11 mouse cellular contexts compared by ENCODE assay signal in the genomic region with DNA sequence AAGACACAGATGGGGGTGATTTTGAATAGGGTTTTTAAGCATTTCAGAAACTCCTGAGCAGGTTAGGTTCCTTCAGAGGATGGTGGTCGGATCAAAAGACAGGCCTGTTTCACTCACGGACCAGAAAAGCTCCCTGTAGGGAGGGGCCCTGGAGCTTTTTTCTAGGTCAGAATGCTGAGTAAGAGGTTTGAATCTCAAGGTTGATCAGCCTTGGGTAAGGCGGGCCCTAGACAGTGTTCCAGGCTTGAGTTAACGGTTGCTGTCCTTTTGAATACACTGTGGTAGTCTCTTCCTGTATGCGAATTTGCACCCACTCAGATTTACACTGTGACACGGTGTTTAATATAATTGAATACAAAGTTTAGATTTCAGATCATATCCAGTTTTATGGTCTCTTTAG.
"Had no signal": no experiment of that assay in that cellular context is flagged by ENCODE, and none has a peak within 500 bp of the region (broad histone marks: within the 10 kb centered on the region; RNA-seq: fewer than 3 reads in every experiment).

No protein-coding gene starts in this region.

- DNase-seq: kidney, postnatal 10 days; kidney, postnatal 36 days; liver, embryonic 13.5 days; lung, adult 2 months; lung, postnatal 14 days; lung, postnatal 4 days; midbrain, embryonic 14.5 days; thymus, adult 18-20 months; thymus, postnatal 36 days had no signal

- H3K4me1 ChIP-seq: kidney, embryonic 15.5 days; liver, embryonic 13.5 days had no signal

- H3K27me3 ChIP-seq: kidney, embryonic 15.5 days; liver, embryonic 13.5 days had no signal

- H3K4me3 ChIP-seq: kidney, embryonic 15.5 days; liver, embryonic 13.5 days had no signal

- H3K4me2 ChIP-seq: kidney, embryonic 15.5 days; liver, embryonic 13.5 days; midbrain, embryonic 11.5 days had no signal

- H3K36me3 ChIP-seq: kidney, embryonic 15.5 days; liver, embryonic 13.5 days had no signal

- H3K27ac ChIP-seq: kidney, embryonic 15.5 days; liver, embryonic 13.5 days had no signal

- H3K9ac ChIP-seq: kidney, embryonic 15.5 days; liver, embryonic 13.5 days had no signal

- H3K9me3 ChIP-seq: kidney, embryonic 15.5 days; liver, embryonic 13.5 days had no signal
